ENCODE assay signal across 1 mouse cellular context in the genomic region with DNA sequence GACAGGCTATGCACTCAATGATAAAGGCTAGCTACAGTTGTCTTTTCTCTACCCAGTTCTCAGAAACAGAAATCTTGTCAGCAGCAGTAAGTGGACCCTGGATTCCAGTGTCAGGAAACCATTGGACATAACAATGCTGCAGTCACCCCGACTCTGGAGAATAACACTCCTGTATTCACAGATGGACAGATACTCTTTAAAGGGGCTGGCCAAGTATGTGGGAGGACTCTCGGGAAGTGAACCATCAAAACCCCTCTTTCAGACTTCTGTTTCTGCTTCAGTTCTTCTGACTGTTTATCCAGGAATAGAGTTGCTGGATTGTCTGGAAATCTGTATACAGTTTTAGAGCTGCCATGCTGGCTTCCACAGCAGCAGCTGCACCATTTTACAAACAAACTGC.
TF ChIP-seq lines count a peak whose summit lies in the region.

No protein-coding gene starts in this region.

TF ChIP-seq in MEL, 35 proteins besides CTCF, POLR2A, EP300 and RAD21:
- TF ChIP-seq MEF2A (IDR thresholded peaks at IDR 0.05; ENCODE audit: extremely low read depth, insufficient replicate concordance, low read depth, low read length, poor library complexity, severe bottlenecking) (no peak), MYC (IDR thresholded peaks at IDR 0.05; ENCODE audit: low read depth, low read length) (no peak), TAL1 (IDR thresholded peaks at IDR 0.05; ENCODE audit: low read length) (no peak), E2F4 (IDR thresholded peaks at IDR 0.05; ENCODE audit: borderline replicate concordance, low read depth, low read length) (no peak), BHLHE40 (IDR thresholded peaks at IDR 0.05; ENCODE audit: borderline replicate concordance, low read depth, low read length) (no peak), HCFC1 (IDR thresholded peaks at IDR 0.05; ENCODE audit: low read depth, low read length) (no peak), POLR2AphosphoS5 (IDR thresholded peaks at IDR 0.05; ENCODE audit: borderline replicate concordance, low read depth, low read length) (no peak), ZC3H11A (IDR thresholded peaks at IDR 0.05; ENCODE audit: low read depth, low read length) (no peak), TBP (IDR thresholded peaks at IDR 0.05; ENCODE audit: low read depth, low read length) (no peak), ETS1 (IDR thresholded peaks at IDR 0.05; ENCODE audit: low read depth, low read length) (no peak)
